Mouse (Mus musculus) heart, embryonic 12.5 days (tissue): ENCODE measurements around the gene Naaladl2. TPM values are rescaled to one million over a fixed set of nuclear protein-coding genes. Genes with fewer than 3 reads are reported as not detected.

ENCODE experiments used
- ATAC-seq: fragments of 200-750 bp; cut with Nextera tagmentation; 2 replicates; pipeline ENCODE4 v1.8.0; 2017; ENCODE audit warnings: moderate TSS enrichment, moderate library complexity; ENCODE audit not compliant: insufficient number of reproducible peaks, low FRiP score
- H3K27ac ChIP-seq: fragments of 300-500 bp; sonication (generic); 2 replicates; pipeline ENCODE4 v1.5.1; 2016; ENCODE audit warnings: mild to moderate bottlenecking, moderate library complexity; ENCODE audit not compliant: poor library complexity, severe bottlenecking
- H3K27me3 ChIP-seq: fragments of 300-500 bp; sonication (generic); replicated peaks from 2 replicates; pipeline ENCODE4 v1.6.1; 2016; ENCODE audit warnings: mild to moderate bottlenecking, moderate library complexity
- H3K36me3 ChIP-seq: fragments of 300-500 bp; sonication (generic); 2 replicates; pipeline ENCODE4 v1.6.1; 2016; ENCODE audit warnings: mild to moderate bottlenecking, moderate library complexity
- H3K4me1 ChIP-seq: fragments of 300-500 bp; sonication (generic); replicated peaks from 2 replicates; pipeline ENCODE4 v1.6.1; 2016; ENCODE audit warnings: mild to moderate bottlenecking
- H3K4me2 ChIP-seq: fragments of 300-500 bp; sonication (generic); 2 replicates; pipeline ENCODE4 v1.6.1; 2016; ENCODE audit warnings: mild to moderate bottlenecking, moderate library complexity
- H3K4me3 ChIP-seq: fragments of 300-500 bp; sonication (generic); 2 replicates; pipeline ENCODE4 v1.5.1; 2016; ENCODE audit warnings: mild to moderate bottlenecking
- H3K9ac ChIP-seq: fragments of 300-500 bp; sonication (generic); 2 replicates; pipeline ENCODE4 v1.6.1; 2016; ENCODE audit warnings: mild to moderate bottlenecking, moderate library complexity
- H3K9me3 ChIP-seq: fragments of 300-500 bp; sonication (generic); replicated peaks from 2 replicates; pipeline ENCODE4 v1.6.1; 2016; ENCODE audit warnings: mild to moderate bottlenecking, moderate library complexity
- whole genome bisulfite sequencing: fragments of 180-500 bp; shearing (Covaris S2); methylation state at CpG from one replicate; pipeline ENCODE4 v1.1.7; 2016; 5-methylcytosine and 5-hydroxymethylcytosine counted together
- polyA plus RNA-seq: library from polyadenylated mRNA; unstranded; fragments of >200 nt; fragmentation: Nextera tagmentation; extraction: Ambion mirVana; gene quantifications from 2 replicates; pipeline ENCODE4 v1.2.1, GENCODE M21; 2016

Naaladl2 gene
- polyA plus RNA-seq, 1 experiment from 2014 or later = 2.0 TPM

- Histone ChIP-seq H3K27ac (no peak overlapping the region), H3K9ac (no peak overlapping the region), H3K4me2 (no peak overlapping the region), H3K4me1 (no peaks in the 10 kb centered on the region), H3K36me3 (no peaks in the 10 kb centered on the region), H3K4me3 (no peak overlapping the region), H3K27me3 (no peaks in the 10 kb centered on the region), H3K9me3 (no peaks in the 10 kb centered on the region)
- WGBS = 53% methylated on average over 4 of the region's 4 CpGs
- no peak for ATAC-seq
Measured at GRCm38 (mm10) chr3:23928097-23928496, 1216.0 kb downstream of the Naaladl2 start.

- H3K4me3 ChIP-seq = no peak overlapping the region
- H3K27me3 ChIP-seq = no peaks in the 10 kb centered on the region
- no peak for ATAC-seq
- no peak overlapping the region for H3K9ac ChIP-seq
- no peaks in the 10 kb centered on the region for H3K4me1 ChIP-seq
- WGBS = 77% methylated on average over 1 of the region's 1 CpGs
- no peak overlapping the region for H3K27ac ChIP-seq
- no peak overlapping the region for H3K4me2 ChIP-seq
- no peaks in the 10 kb centered on the region for H3K9me3 ChIP-seq
- H3K36me3 ChIP-seq = no peaks in the 10 kb centered on the region
Measured at GRCm38 (mm10) chr3:23907682-23908081, 1236.4 kb downstream of the Naaladl2 start.

GRCm38 (mm10) chr3:23865688-23866087 is 1278.4 kb downstream of the Naaladl2 start:
- Histone ChIP-seq H3K9ac (no peak overlapping the region), H3K4me3 (no peak overlapping the region), H3K9me3 (no peaks in the 10 kb centered on the region), H3K36me3 (no peaks in the 10 kb centered on the region), H3K4me1 (no peaks in the 10 kb centered on the region), H3K27ac (no peak overlapping the region), H3K4me2 (no peak overlapping the region), H3K27me3 (no peaks in the 10 kb centered on the region)
- ATAC-seq = no peak
- 65% methylated on average over 1 of the region's 1 CpGs for WGBS

- Histone ChIP-seq H3K27me3 (no peaks in the 10 kb centered on the region), H3K4me1 (no peaks in the 10 kb centered on the region), H3K9me3 (peaks cover 4% of the 10 kb centered on the region), H3K4me3 (no peak overlapping the region), H3K27ac (no peak overlapping the region), H3K9ac (no peak overlapping the region), H3K36me3 (no peaks in the 10 kb centered on the region), H3K4me2 (no peak overlapping the region)
- 58% methylated on average over 1 of the region's 1 CpGs for WGBS
- ATAC-seq = no peak
Measured at GRCm38 (mm10) chr3:23857275-23857674, 1286.8 kb downstream of the Naaladl2 start.

GRCm38 (mm10) chr3:23817585-23817984 is 1326.5 kb downstream of the Naaladl2 start:
- Histone ChIP-seq H3K9me3 (no peaks in the 10 kb centered on the region), H3K9ac (no peak overlapping the region), H3K27me3 (no peaks in the 10 kb centered on the region), H3K4me3 (no peak overlapping the region), H3K4me1 (no peaks in the 10 kb centered on the region), H3K4me2 (no peak overlapping the region), H3K36me3 (no peaks in the 10 kb centered on the region), H3K27ac (no peak overlapping the region)
- no peak for ATAC-seq

- no peaks in the 10 kb centered on the region for H3K4me1 ChIP-seq
- WGBS = 80% methylated on average over 1 of the region's 1 CpGs
- H3K9me3 ChIP-seq = no peaks in the 10 kb centered on the region
- no peak overlapping the region for H3K4me3 ChIP-seq
- no peaks in the 10 kb centered on the region for H3K36me3 ChIP-seq
- no peak overlapping the region for H3K4me2 ChIP-seq
- no peaks in the 10 kb centered on the region for H3K27me3 ChIP-seq
- no peak overlapping the region for H3K9ac ChIP-seq
- no peak overlapping the region for H3K27ac ChIP-seq
- no peak for ATAC-seq
Measured at GRCm38 (mm10) chr3:23758746-23759145, 1385.3 kb downstream of the Naaladl2 start.
